Mouse (Mus musculus) layer of hippocampus, adult 8-10 months (tissue): Measurements from ENCODE around the gene Dlgap3. TPM values are rescaled to one million over a fixed set of nuclear protein-coding genes. Genes with fewer than 3 reads are reported as not detected.

Experiments used
- DNase-seq, 2 experiments: peaks; one replicate each; pipeline ENCODE4 v3.0.0; 2022; ENCODE audit warnings: low spot score in 2 of 2
- total RNA-seq, 4 experiments: library from RNA; stranded (reverse); gene quantifications; 2 replicates each; pipeline ENCODE4 v1.2.4; 2022

Dlgap3 gene
- total RNA-seq, 4 experiments from 2014 or later = 229 to 253 (median 243) TPM

DNA sequence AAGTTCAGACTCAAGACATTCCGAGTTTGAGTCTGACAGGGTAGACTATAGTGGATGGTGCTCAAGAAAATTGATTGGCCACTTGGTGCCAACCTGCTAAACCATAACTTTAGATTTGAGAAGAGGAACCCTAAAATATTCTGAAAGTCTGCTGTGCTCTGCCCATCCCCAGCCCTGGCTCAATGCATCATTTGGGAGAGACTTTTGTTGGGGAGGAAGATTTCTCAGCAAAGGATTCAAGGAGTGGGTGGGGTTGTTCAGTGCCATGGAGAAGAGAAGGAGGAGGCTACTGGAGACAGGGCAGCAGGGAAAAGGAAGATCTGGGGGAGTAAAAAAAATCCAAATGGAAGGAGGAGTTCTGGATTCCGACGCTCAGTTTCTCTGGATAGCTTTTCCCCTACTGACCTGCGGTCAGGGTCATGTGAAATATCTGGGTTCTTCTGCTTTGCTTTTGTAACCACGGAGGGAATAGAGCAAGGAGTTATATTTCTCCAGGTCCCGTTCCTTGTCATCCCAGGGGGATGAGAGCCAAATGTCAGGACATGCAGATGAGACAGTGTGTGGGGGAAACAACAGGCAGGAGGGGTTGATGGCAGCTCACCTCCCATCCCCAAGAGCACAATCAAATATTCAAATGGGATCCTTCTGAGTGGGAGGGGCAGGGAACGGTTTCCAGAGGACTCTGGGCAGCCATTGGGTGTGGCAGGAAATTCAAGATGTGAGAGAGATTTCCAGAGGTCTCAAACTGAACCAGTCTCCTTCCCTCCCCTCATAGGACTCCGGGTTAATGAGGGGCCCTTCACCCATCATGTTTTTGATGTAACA is 5.3 kb downstream of the Dlgap3 start:
- DNase-seq = no peak

- peak in 1 of 2 experiments; percentile 55 for DNase-seq
These were observed 5.9 kb downstream of the Dlgap3 start for GRCm38 (mm10) chr4:127174900-127175278.

DNA sequence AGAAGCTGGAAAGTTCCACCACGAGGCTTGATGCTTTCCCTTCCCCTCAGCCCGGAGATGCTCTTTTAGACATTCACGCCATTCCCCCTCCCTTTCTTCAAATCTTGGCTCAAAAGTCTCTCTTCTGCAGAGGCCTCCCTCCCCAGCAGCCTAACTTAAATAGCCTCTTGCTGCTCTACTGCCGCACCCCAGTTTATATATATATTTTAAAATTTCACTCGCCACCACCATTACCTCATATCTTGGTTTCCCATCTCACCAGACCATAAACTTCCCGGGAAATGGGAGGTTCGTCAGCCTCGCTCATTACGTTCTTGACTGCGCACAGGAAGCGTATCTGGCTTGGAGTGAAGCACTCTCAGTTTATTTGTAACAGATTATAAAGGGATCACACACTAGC is 9.0 kb downstream of the Dlgap3 start:
- no peak for DNase-seq

DNA sequence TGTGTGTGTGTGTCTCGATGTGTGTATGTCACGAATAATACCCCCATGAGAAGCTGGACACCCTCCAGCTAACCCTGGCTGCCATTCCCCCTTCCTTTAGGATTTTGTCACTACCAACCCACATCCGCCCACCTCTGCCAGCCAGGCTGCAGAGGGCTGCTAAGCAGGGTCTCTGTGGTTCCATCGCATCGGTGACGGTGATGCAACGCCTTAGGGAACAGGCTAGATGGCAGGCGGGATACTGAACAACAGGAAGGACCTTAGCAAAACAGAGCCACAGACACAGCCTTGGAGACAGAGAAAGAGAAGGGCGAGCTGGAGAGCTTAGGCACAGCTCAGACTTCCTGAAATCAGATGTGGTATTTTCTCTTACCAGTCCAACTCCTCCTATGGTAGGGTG is 9.7 kb downstream of the Dlgap3 start:
- DNase-seq = peak in 1 of 2 experiments; percentile 48

- DNase-seq = peak in 1 of 2 experiments; percentile 46
These were observed 10.8 kb downstream of the Dlgap3 start for GRCm38 (mm10) chr4:127179469-127180449.

DNA sequence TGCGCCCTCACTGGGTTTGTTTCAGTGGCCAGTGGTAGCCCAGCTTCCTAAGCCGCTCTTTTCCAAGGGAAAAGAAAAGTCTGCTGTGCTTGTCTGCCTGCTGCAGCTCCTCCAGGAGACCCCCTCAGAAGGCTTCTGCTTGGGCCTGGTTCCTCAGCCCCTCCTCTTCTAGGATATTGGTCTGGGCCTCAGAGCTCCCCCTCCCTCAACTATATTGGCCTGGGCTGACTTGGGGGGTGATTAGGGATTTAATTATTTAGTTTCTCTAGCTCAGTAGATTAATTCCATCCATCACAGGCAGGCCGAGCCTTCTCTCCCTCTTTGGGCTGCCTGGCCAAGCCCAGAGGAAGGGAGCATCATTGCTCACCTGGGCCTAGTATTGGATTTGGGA is 11.4 kb downstream of the Dlgap3 start:
- DNase-seq = no peak

GRCm38 (mm10) chr4:127181010-127181409 is 12.0 kb downstream of the Dlgap3 start:
- DNase-seq = no peak

- no peak for DNase-seq
These were observed 14.9 kb downstream of the Dlgap3 start for GRCm38 (mm10) chr4:127183867-127184266.

DNA sequence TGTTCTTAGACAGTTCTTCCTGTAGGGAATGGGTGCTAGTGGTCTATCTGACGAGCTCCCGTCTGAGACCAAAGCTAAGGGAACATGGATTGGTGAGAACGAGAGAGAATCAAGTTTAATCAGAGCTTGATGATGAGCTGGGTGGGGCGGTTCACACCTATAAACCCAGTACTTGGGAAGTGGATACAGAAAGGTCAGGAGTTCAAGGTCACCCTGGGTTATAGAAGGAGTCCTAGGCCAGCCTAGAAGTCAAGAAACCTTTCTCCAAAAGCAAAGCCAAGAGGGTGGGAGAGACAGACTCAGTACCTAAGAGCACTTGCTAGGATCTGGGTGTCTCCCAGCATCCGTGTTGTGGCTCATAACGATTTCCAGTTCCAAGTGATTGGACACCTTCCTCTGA is 21.9 kb downstream of the Dlgap3 start:
- no peak for DNase-seq

DNA sequence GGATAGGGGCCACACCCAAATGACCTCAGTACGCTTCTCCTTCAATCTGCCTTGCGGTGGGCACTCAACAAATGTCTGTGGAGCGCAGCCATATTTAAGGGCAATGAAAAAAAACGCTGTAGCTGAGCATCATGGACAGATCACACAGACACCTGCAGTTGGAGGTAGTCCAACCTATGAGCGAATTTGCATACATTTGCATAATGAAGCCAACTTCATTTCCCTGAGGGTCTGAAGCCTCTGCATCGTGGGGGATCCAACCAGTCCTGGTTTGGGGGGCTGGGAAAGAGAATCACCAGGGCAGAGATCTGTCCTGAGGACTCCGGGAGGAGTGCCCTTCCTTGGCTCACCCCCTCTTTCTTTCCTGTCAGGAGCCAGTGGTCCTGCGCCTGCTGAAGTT is 23.7 kb downstream of the Dlgap3 start:
- DNase-seq = no peak

DNA sequence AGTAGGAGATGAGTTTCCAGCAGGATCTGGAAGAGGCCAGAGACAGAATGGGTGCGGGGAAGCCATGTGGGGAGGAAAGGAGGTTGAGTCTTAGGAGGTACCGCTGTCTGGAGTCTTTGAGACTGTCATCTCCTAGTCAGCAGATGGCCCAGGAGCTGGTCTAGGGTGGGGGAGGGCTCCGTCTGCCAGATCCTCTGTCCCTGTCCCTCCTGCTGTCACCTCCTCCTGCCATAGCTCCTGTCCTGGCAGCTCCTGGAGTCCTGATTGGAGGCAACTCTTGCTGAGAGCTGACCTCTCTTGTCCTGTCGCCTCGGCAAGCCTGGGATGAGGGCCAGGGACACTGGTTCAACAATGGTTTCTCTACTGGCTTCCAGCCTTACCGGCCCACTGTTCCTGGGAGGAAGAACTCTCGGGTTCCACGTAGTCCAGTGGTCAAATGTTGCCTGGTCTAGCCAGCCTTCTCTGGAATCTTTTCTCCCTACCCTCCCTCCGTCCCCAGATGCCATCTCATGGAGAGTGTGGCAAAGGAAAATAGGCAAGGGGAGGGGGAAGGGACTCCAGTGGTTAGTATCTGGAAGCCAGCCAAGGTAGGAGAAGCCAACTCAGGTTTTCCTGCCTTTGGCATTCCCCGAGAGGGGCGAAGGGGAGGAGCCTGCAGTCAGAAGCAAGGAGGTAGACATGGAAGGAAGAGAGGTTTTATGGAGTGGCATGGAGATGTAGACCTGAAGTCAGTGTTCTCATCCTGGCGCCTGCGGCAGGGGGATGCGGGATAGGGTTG is 24.6 kb downstream of the Dlgap3 start:
- peak in 1 of 2 experiments; percentile 56 for DNase-seq

DNA sequence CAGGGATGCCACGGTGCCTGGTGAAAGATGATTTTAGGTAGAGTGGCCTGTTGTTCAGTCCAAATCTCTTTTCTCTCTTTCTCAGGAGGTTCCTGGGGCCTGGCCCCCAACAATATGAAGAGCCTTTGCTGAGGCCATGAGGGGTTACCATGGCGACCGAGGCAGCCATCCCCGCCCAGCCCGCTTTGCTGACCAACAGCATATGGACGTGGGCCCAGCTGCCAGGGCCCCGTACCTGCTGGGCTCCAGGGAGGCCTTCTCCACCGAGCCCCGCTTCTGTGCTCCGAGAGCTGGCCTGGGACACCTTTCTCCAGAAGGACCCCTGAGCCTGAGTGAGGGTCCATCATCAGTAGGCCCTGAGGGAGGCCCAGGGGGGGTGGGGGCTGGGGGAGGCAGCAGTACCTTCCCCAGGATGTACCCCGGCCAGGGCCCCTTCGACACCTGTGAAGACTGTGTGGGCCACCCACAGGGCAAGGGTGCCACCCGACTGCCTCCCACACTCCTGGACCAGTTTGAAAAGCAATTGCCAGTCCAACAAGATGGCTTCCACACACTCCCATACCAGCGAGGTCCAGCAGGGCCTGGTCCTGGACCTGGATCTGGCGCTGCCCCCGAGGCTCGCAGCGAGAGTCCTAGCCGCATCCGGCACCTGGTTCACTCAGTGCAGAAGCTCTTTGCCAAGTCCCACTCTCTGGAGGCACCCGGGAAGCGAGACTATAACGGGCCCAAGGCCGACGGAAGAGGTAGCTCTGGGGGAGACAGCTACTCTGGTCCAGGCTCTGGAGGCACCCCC is 25.7 kb downstream of the Dlgap3 start:
- no peak for DNase-seq

DNA sequence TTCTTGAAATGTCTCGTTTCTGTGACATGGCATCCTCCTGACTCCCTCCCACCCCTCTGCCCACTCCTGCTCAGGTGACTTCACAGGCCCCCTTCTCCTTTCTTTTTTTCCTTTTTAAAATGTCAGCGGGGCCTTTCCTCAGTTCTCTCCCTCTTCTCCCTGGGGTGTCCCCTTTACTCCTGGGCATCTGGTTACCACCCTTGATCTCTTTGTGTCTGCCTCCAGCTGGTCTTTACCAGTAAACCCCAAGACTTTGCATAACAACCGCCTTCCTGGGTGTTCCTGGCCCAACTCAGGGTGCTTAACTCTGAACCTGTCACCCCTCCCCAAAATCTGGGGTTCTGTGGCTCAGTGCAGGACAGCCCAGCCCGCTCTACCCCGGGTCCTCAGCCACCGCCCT is 29.6 kb downstream of the Dlgap3 start:
- no peak for DNase-seq

GRCm38 (mm10) chr4:127199406-127199805 is 30.4 kb downstream of the Dlgap3 start:
- no peak for DNase-seq

- no peak for DNase-seq
These were observed 31.2 kb downstream of the Dlgap3 start for GRCm38 (mm10) chr4:127200164-127200722.

- DNase-seq = no peak
These were observed 32.0 kb downstream of the Dlgap3 start for GRCm38 (mm10) chr4:127200769-127201617.

GRCm38 (mm10) chr4:127203081-127203480 is 34.1 kb downstream of the Dlgap3 start:
- no peak for DNase-seq

DNA sequence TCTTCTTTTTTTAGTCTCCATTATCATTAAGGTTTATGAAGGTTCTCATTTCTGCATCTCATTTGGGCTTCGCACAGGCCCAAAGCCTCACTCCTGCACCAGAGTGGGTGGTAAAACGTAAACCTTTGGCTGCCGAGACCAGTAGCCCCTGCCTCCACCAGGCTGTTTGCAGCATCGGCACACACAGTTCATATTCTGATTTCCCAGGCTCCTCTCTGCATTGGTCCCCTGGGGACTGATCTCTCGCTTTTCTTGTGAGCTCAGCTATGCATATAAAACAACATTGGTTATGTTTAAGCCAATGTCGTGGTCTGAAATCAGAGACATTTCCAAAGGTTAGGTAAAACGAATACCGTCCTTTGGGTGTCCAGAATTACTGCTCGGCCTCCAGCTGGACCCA is 42.3 kb downstream of the Dlgap3 start:
- DNase-seq = no peak

GRCm38 (mm10) chr4:127214510-127214909 is 45.5 kb downstream of the Dlgap3 start:
- DNase-seq = no peak
